Mouse (Mus musculus) 416B (cell line): ENCODE data around the gene Cep83.
"Not testable (repeated sequence)": the region's sequence is repeated elsewhere in the genome, so short reads cannot be mapped to it uniquely, and the experiment has no call there.

Experiments used
- DNase-seq: peaks from one replicate; pipeline ENCODE4 v3.0.0; 2011; ENCODE audit warnings: low read depth

Gene Cep83

DNA sequence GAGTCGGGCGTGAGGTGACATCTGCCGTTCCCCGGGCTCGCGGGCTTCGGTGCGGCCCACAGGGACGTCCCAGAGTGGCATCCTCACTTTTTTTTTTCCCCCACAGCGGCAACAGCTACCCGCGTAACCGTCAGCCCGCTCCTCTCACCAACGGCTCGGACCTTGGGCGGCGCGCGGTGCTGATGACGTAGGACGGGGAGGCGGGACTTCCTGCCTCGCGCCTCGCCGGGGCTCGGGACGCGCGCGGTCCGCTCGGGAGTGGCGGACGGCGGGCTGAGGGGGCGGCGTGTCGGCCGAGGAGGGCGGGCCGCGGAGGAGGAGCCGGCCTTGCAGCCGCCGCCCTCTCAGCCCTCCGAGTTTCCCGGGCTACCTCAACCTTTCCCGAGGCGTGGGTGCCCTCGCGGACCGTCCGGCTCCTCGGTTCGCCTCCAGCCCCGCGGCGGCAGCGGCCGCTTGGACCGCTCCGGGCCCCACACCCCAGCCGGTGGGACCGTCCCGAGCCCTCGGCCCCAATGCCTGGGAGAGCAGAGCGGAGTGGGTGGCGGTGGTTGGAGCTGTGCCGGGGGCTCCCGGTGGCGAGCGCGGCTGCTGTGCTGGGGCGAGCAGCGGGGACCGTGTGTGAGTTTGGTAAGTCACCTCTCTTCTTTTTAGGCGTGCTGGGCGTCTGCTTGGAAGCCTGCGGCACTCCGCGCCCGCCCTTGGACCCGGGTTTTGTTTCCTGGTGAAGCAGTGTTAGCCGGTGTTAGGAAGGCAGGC lies at the start of gene Cep83:
TSS of gene Cep83 (plus strand) at position 235 of the 756 bp plus-strand sequence.
- DNase-seq: peak; percentile 90

DNA sequence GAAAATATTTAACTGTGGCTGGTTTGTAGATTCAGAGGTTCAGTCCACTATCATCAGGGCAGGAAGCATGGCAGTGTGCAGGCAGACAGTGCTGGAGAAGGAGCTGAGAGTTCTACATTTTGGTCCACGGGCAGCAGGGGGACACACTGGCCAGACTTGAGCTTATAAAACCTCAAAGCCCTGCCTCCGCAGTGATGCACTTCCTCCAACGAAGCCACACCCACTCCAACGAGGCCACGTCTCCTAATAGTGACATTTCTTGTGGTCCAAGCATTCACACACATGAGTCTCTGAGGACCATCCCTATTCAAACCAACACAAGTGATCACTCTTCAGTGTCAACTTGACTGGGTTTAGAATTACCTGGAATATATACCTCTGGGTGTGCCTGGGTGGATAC lies 49.2 kb upstream of the Cep83 start:
- DNase-seq: peak; percentile 76

DNA sequence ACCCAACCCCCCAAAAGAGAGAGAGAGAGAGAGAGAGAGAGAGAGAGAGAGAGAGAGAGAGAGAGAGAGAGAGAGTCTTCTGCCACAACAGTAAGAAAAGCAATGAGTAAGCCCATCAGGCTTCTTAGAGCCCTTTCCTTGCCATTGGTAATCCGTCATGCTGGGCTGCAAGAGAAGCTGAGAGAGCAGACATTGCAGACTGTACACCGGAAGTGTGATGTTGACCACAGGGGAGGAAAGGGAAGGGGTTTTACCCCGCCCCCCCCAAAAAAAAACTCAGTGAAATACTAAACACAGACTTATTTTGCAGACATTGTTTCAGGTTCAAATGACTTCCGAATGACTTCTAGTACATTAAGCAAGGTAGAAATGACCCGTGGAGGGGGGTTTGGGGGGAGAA lies 48.4 kb upstream of the Cep83 start:
- DNase-seq: peak; percentile 84

DNA sequence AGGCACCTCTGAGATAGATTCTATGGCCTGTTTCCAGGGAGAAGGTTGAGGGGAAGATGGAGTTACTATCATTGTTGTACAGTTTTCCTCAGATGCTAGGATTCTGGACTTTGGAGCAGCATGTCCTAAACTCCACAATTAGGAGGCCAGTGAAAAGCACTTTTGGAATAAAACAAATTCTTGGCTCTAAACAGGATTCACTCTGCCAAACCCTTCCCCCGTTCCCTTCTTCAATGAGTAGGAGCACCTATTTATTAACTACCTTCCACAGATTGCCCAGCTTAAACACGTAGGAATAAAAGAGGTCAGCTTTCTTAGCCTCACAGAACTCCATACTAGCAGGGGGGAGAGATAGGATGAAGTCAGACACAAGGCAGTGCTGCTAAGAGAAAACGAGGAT lies 24.4 kb upstream of the Cep83 start:
- no peak for DNase-seq

DNA sequence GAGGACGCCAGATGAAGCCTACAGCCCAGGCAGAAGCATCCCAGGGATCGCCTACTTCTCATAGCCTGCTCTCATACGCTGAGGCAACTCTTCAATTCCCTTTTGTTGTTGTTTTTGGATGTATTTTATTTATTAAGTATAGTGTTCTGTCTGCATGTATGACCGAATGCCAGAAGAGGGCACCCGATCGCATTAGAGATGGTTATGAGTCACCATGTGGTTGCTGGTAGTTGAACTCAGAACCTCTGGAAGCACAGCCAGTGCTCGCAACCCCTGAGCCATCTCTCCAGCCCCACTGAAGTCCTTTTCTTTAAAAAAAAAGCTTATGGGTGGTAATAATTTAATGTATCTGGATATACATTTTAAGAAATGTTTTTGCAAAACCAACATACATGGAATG lies 24.0 kb upstream of the Cep83 start:
- peak; percentile 62 for DNase-seq

DNA sequence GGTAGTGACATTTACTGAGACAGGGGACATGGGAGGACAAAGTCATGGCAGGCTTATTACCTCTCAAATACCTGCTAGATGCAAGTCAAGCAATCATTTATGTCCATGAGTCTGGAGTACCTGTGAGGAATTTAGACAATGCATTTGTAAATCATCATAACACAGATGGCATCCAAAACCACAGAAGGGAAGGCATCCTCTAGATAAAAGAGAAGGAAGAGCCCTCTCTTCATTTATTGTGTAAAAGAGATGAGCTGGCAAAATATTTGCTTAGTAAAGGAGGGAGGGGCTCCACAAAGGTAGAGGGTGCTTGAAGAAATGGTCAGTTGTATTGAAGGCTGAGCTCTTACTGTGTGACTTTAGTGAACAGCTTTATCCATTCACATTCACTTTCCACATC lies 20.3 kb upstream of the Cep83 start:
- no peak for DNase-seq

DNA sequence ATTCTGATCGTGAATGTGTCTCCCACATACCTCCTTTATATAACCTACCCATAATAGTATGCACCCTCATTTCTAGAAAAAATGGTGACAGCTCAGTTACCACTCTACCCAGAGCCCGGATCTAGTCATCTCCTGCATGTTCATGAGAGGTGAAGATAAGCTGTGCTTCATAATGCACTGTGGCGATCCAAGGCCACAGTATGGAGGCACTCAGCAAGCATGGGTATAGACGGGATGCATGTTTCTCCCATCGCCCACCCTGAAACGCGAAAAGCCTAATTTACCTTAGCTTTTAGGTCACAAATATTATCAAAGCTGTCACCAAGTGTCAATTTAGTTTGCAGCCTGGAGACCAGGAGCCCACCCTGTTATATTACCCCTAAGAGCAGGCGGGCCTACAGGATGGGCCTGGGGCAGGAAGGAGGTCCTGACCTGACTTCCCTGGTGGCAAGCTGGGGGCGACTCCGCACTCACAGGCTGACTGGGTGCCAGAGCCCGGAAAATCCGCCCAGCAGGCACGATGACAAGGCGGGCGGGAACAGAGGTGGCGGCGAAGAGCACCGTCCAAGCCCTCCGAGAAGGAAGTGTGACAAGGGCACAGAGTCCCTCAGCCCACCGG lies 544 bp upstream of the Cep83 start:
- DNase-seq: peak; percentile 87

DNA sequence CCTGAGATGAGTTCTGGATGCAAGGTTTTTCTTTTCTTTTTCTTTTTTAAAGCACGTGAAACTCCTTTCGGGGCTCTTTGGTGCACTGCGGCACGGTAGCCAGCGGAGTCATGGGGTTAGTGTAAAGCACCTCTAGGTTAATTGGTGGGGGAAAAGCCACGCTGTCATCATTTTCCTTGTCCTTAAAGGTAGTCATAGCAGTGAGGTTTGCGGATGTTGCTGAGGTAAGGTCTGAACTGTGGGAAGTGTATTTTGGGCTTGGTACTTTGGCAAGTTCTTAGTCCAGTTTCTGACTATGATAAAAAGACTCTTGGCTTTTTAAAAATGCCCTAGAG lies 689 bp downstream of the Cep83 start:
- DNase-seq: no peak

DNA sequence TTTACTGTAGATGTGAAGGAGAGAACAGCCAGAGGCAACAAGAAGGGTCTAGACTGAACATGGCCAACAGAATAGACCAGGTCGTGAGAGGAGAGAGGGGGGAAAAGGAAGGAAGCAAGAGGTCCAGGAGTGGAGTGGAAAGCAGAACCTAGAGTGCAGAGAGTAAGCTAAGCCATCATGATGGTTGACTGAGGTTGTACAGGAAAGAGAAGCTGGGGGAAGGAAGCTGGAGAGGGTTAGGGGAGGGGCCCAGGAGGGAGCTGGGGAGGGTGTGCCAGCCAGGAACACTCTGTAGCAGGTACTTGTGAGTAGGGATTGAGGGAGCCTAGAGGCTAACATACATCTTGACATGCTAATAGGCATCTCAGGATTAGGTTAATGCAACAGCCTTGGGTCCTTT lies 1.9 kb downstream of the Cep83 start:
- peak; percentile 41 for DNase-seq

DNA sequence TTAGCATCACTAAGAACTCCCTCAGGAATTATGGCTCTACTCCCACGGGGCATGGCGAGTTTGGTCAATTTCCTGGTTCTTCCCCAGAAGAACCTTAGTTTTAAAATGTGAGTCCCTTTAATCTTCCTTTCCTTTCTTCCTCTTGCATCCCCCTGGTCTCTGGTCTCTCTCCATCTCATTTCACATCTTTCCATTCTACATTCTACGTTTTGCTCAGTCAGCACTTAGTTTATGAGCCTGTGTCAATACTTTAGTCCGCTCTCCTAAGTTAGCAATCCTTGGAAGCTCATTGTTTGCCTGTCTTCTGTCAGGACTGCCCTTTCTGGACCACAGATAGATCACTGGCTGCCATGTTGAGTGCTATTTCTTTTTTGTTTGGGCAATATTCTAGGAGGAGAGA lies 3.7 kb downstream of the Cep83 start:
- DNase-seq: no peak

DNA sequence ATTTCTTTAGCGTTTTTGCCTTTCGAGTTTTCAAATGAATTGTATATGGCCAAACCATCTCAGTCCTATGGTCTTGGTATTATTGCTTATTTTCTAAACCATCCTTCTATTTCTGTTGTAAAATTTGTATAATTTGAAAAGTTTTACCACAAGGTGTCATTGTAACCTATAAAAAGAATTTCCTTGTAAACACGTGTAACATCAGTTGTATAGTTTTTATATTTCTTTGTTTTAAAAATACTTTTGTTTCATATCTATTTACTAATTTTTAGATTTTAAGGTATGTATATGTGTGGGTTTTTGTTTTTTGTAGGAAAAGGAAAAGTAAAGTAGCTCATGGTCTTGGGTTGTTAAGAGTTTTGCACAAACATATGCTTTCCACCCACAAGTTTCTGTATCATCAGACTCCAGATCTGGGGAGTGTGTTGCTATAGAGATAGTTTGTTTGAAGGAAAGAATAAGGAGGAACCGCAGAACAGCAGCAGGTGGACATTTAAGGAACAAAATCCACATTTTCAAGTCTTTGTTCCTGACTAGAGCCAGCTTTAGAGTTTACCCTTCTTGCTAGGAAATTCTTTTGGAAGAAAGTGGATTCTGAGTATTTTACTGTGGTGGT lies 17.3 kb downstream of the Cep83 start:
- DNase-seq: peak; percentile 29

DNA sequence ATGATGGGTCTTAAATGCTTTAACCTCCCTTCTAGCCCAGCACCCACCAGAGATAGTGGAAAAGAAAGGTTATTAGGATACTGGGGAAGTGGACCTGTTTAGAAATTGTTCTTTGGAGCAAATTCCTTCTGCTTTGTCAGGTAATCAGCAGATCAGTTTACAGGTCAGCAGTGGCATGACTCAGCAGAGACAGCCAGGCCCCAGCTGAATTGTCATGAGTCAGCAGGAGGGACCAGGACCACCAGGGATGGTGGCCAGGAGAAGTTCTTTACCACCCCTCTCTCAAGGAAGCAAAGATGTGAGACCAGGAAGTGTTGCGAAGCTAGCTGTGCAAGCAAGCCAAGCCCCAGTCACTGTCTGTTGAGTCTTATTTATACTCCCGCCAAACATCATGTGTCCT lies 18.2 kb downstream of the Cep83 start:
- peak; percentile 58 for DNase-seq

DNA sequence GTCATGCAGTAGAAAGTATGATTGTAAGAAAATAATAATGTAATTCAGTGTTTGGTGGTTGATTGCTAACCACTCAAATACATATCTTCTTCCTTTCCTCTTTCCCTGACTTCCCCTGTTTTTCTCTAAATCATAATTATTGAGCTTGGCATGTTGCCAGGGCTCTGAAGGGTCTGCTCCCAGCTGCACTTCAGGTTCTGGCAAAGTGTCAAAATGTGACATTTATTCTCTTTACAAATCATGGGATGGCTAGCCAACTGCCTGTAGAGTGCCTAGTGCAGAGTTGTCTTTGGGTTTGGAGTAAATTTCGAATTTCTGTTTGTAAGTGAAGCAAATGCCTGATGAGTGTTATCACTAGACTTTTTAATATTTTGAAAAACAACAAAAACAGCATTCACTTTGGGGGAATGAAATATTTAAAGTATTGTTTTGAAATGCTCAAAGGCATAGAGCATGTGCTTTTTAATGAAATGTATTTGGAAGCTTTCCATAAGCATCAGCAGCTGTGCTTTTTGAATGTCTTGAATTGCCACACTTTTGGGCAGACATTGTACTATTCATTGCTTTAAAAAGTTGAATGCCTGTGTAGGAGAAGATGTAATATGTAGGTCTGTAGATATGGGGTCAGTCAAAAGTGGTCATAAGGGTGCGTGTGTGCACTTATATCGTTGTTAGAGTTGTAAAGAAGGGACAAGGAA lies 21.3 kb downstream of the Cep83 start:
- peak; percentile 81 for DNase-seq

DNA sequence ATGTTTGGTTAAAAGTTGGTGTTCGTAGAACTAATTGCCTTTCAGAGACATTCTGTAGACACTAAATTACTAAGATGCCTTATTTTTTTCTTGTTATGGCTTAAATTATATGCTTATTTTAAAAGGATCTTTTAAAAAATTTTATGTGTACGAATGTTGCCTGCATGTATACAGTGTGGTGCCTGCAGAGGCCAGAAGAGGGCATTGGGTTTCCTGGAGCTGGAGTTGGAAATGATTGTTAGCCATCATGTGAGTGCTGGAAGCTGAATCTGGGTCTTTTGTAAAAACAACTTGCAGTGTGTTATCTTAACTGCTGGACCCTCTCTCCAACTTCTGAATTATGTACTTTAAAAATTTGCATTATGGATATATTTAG lies 21.9 kb downstream of the Cep83 start:
- DNase-seq: no peak

DNA sequence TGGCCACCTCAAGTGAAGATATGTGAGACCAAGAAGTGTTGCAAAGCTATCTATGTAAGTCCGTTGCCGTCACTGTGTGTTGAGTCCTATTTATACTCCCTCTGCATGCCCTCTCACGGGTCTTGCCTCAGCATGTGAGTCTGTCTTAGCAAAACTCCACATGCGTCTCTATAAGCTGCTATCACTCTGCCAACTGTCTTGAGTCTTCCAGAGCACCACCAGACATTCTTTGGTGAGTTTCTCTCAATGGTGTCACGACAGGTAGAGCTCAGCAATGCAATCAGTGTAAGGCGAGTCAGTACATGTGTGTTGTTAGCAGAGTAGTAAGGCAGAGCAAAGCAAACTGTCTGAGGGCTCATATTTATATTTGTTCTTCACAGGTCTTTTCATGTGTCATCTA lies 31.8 kb downstream of the Cep83 start:
- DNase-seq: no peak

DNA sequence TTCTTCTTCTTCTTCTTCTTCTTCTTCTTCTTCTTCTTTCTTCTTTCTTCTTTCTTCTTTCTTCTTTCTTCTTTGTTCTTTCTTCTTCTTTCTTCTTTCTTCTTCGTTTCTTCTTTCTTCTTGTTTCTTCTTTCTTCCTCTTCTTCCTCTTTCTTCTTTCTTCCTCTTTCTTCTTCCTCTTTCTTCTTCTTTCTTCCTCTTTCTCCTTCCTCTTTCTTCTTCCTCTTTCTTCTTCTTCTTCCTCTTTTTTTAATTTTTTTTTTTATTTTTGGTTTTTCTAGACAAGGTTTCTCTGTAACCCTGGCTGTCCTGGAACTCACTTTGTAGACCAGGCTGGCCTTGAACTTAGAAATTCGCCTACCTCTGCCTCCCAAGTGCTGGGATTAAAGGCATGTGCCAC lies 39.6 kb downstream of the Cep83 start:
- DNase-seq: not testable (repeated sequence)

DNA sequence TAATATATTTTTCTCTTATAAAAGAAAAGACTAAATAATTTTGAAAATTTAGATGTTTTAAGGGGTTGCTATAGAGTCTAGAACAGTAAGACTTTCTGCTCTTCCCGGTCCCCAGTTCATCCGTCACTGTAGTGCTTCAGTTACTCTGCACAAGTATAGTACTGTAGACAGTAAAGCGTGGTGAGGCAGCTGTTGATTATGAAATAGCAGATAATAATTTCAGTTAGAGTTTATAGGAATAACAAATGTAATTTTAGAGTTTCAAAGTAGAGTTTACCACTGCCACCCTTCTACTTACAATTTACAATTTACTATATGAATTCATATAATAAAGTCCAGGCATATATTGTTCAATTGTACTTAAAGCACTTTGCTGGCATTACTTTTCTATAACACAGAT lies 42.0 kb downstream of the Cep83 start:
- DNase-seq: no peak

DNA sequence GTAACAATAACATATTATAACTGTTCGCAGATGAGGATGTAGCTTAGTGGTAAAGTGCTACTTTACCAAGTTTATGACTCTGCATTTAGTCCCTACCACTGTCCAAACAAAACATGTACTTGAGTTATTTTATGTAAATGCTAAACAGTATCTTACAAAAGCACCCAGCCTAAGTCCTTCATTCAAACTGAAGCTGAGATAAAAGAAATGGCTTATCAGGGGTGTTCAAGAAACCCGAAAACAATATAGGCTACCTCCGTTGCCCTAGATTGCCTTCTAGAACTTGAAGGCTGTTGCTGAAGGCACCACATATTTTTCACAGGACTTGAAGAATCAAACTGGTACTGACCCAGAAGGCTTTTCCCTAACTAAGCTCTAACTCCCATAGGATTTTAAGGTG lies 46.4 kb downstream of the Cep83 start:
- DNase-seq: no peak

DNA sequence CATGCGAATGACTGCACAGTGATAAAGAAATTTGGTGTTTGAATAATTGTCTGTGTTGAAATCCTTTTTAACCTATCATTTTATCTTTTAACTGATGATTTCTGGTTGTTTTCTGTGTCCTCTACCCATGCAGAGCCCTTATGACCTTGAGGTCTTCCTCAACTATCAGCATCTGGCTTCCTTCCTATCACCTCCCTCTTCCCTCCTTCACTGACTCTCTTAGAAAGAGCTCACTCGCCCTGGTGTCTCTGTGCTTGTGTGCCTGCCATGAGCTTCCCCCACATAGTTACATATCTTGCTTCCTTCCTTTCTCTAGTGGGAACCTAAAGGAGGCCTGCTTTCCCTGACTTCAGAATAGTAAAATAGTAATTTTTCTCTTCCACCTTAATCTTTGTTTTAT lies 51.8 kb downstream of the Cep83 start:
- DNase-seq: peak; percentile 69

DNA sequence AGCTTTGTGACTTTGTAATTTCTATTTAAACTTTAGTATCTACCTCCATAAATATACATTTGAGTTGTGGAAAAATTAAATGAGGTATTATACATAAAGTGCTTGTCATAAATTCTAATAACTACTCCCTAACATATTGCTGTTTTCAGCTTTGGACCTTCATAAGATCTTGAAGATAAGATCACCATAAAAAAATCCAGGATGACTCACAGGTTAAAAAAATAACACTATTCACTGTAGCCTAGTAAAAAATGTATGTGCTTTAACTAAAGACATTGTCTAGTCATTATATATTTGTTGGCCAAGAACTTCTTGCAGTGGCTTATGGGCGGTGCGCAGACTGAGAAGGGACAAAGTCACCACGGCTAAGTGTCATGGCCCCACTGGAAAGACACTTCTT lies 53.0 kb downstream of the Cep83 start:
- peak; percentile 63 for DNase-seq

DNA sequence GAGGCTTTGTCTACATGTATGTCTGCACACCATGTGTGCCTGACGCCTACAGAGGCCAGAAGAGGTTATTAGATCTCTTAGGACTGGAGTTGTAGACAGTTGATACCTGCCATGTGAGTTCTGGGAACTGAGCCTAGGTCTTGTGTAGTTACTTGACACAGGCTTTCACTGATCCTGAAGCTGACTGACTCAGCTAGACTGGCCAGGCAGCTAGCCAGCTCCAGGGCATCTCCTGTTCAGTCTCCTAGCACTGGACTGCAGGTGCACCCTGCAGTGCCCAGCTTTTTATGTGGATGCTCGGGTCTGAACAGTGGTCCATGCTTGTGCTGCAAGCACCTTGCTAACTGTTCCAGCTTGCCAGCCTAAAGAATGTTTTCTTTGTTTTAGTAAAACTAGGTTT lies 58.6 kb downstream of the Cep83 start:
- DNase-seq: no peak

DNA sequence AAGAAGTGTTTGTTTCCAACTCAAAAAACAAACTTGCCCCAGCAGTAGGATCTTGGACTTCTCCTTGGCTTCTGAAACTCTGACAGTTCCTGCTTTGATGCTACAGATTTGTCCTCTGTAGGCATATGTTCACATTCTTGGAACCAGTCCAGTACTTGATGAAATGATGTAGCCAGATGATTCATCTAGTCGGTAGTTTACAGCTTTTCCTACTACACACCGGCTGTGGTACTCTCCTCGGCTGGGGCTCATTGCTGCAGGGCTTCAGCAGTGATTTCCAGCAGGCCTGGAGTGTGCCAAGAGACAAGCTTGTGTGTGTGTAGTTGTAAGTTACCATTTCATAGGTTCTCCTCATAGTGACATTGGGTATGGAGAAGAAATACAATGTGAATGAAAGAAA lies 83.0 kb downstream of the Cep83 start:
- peak; percentile 74 for DNase-seq

DNA sequence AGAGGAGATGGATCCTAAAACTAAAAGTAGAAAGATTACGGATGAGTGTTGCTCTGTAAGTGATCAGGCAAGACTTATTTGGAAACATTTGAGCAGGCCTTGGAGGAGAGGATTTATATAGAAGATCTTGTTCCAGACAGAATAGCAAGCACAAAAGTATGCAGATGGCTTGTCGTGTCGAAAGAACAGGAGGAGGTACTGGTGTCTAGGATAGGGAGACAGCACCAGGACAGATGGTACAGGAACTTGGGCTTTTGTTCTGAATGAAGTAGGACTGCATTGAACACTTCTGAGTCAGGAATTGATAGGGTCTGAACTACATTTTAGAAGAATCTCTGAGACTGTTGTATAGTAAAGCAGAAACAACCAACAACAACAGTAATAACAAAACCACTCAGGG lies 89.1 kb downstream of the Cep83 start:
- DNase-seq: no peak
